Mouse (Mus musculus) lung, postnatal 14 days (tissue): ENCODE data around the gene Dtx1.

ENCODE experiments used
- DNase-seq: peaks from one replicate; pipeline ENCODE4 v3.0.0; 2021

The Dtx1 gene

GRCm38 (mm10) chr5:120634131-120634530, 77.6 kb downstream of the Dtx1 start, which contains the start of gene Cfap73:
Gene Cfap73 (minus strand): TSS chr5:120634235.
- no peak for DNase-seq

- DNase-seq: no peak
Measured at GRCm38 (mm10) chr5:120631892-120632291, 79.8 kb downstream of the Dtx1 start.

DNA sequence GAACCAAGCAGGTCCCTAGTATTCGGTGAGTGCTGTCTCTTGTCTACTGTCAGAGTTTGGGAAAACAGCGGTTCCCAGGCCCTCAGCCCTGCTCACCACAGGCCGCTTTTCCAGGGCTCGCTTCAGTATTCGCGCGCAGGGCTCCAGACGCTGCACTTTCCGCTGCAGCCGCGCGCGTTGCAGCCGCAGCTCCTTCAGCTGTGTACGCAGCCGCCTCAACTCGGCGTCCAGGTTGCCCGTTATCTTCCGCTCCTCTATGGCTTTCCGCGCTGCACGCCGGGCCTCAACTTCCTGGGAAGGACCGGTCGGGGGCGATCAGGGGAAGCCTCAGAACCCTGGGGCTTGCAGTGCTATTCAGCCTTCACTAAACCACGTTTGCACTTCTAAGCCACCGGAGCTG, 80.6 kb downstream of the Dtx1 start:
- no peak for DNase-seq
